Mouse (Mus musculus): ENCODE results near the gene Lrp6. TPM values are rescaled to one million over a fixed set of nuclear protein-coding genes. Genes with fewer than 3 reads are reported as not detected.

Gene Lrp6
- polyA plus RNA-seq, 1 experiment from 2014 or later, result 39.6 TPM

DNA sequence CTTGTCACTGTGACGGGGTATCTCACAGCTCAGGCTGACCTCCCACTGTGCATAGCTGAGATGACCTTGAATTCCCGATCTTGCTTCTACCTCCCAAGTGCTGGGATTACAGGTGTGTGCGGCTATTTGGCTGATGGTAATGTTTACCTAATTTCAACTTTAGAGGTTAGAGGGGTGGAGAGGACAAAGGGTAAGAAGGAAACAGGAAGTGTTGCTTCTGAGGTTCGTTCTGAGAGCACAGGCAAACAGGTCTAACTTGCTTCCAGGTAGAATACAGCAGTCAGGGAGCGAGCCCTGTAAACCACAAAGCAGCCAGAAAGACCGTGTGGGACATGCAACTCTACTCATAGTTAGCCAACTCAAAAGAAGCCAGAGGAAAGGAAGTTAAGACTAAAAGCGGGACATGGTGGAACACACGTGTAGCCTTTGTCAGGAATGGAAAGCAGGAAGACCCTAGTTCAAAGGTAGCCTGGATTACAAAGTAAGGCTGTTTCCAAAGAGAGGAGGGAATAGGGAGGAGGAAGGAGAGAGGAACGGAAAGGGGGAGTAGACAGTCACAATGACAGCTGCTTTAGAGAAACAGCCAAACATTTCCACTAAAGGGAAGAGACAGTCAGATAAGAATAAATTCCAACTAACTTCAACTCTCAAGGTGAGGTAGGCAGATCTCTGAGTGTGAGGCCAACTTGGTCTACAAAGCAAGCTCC is 123.4 kb downstream of the Lrp6 start:
- Histone ChIP-seq H3K4me3 (ENCODE audit: low read depth, low read length) (no peak overlapping the region), H3K36me3 (ENCODE audit: control insufficient read depth, insufficient read depth, low read length) (no peaks in the 10 kb centered on the region; the same call in 1 of the 2 replicates), H3K4me2 (replicated peaks; ENCODE audit: low read depth, low read length) (no peak overlapping the region), H3K27ac (ENCODE audit: low read length) (peak overlapping the region; percentile 80), H3K9me3 (ENCODE audit: control insufficient read depth, low read depth, low read length) (no peaks in the 10 kb centered on the region), H3K4me1 (ENCODE audit: control insufficient read depth, insufficient read depth, low read length) (peaks cover 17% of the 10 kb centered on the region; the same call in 1 of the 2 replicates), H3K27me3 (ENCODE audit: control insufficient read depth, insufficient read depth, low read length) (no peaks in the 10 kb centered on the region), H3K9ac (replicated peaks; ENCODE audit: low read depth, low read length) (no peak overlapping the region)
- ATAC-seq (ENCODE audit: insufficient number of reproducible peaks, insufficient read depth, low FRiP score, low read depth), result peak; percentile 85
- WGBS, result 50% methylated on average over 9 of the region's 9 CpGs

GRCm38 (mm10) chr6:134442219-134442618 is 124.5 kb downstream of the Lrp6 start:
- no peak overlapping the region for H3K9ac ChIP-seq (replicated peaks; ENCODE audit: low read depth, low read length)
- 82% methylated on average over 5 of the region's 5 CpGs for WGBS
- no peak overlapping the region for H3K4me3 ChIP-seq (ENCODE audit: low read depth, low read length)
- H3K4me1 ChIP-seq (ENCODE audit: control insufficient read depth, insufficient read depth, low read length), result peaks cover 17% of the 10 kb centered on the region; the same call in 1 of the 2 replicates
- no peak overlapping the region for H3K4me2 ChIP-seq (replicated peaks; ENCODE audit: low read depth, low read length)
- H3K27me3 ChIP-seq (ENCODE audit: control insufficient read depth, insufficient read depth, low read length), result no peaks in the 10 kb centered on the region
- no peak overlapping the region for H3K27ac ChIP-seq (ENCODE audit: low read length)
- no peak for ATAC-seq (ENCODE audit: insufficient number of reproducible peaks, insufficient read depth, low FRiP score, low read depth)
- H3K36me3 ChIP-seq (ENCODE audit: control insufficient read depth, insufficient read depth, low read length), result no peaks in the 10 kb centered on the region; the same call in 1 of the 2 replicates
- no peaks in the 10 kb centered on the region for H3K9me3 ChIP-seq (ENCODE audit: control insufficient read depth, low read depth, low read length)

GRCm38 (mm10) chr6:134441716-134442115 is 125.0 kb downstream of the Lrp6 start:
- Histone ChIP-seq H3K4me2 (replicated peaks; ENCODE audit: low read depth, low read length) (no peak overlapping the region), H3K9me3 (ENCODE audit: control insufficient read depth, low read depth, low read length) (no peaks in the 10 kb centered on the region), H3K27me3 (ENCODE audit: control insufficient read depth, insufficient read depth, low read length) (no peaks in the 10 kb centered on the region), H3K27ac (ENCODE audit: low read length) (no peak overlapping the region), H3K4me3 (ENCODE audit: low read depth, low read length) (no peak overlapping the region), H3K36me3 (ENCODE audit: control insufficient read depth, insufficient read depth, low read length) (no peaks in the 10 kb centered on the region; the same call in 1 of the 2 replicates), H3K4me1 (ENCODE audit: control insufficient read depth, insufficient read depth, low read length) (peaks cover 17% of the 10 kb centered on the region; the same call in 1 of the 2 replicates), H3K9ac (replicated peaks; ENCODE audit: low read depth, low read length) (no peak overlapping the region)
- 86% methylated on average over 3 of the region's 3 CpGs for WGBS
- ATAC-seq (ENCODE audit: insufficient number of reproducible peaks, insufficient read depth, low FRiP score, low read depth), result no peak

DNA sequence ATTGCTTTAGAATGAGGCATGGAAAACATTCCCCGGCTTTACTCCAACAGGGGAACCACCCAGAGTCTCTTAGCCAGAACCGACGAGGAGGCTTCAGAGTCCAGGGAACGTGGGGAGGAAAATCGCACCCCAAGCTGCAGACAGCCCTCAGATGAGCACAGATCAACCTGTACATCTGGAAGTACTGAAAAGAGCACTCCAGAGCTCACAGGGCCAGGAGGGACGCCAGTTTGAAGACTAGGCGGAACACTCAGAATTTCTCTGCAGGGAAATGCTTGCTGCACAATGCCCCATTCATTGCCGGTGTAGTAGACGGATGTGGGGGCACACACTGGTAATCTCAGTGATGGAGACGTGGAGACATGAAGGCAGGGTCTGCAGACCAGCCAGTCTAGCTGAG is 126.7 kb downstream of the Lrp6 start:
- WGBS, result 29% methylated on average over 10 of the region's 10 CpGs
- Histone ChIP-seq H3K36me3 (ENCODE audit: control insufficient read depth, insufficient read depth, low read length) (no peaks in the 10 kb centered on the region; the same call in 1 of the 2 replicates), H3K27ac (ENCODE audit: low read length) (peak overlapping the region; percentile 39; the same call in 1 of the 2 replicates), H3K4me2 (replicated peaks; ENCODE audit: low read depth, low read length) (peak overlapping the region; percentile 46), H3K9ac (replicated peaks; ENCODE audit: low read depth, low read length) (no peak overlapping the region), H3K9me3 (ENCODE audit: control insufficient read depth, low read depth, low read length) (no peaks in the 10 kb centered on the region), H3K27me3 (ENCODE audit: control insufficient read depth, insufficient read depth, low read length) (no peaks in the 10 kb centered on the region), H3K4me3 (ENCODE audit: low read depth, low read length) (peak overlapping the region; percentile 13; the same call in 1 of the 2 replicates), H3K4me1 (ENCODE audit: control insufficient read depth, insufficient read depth, low read length) (peaks cover 17% of the 10 kb centered on the region; the same call in 1 of the 2 replicates)
- no peak for ATAC-seq (ENCODE audit: insufficient number of reproducible peaks, insufficient read depth, low FRiP score, low read depth)

DNA sequence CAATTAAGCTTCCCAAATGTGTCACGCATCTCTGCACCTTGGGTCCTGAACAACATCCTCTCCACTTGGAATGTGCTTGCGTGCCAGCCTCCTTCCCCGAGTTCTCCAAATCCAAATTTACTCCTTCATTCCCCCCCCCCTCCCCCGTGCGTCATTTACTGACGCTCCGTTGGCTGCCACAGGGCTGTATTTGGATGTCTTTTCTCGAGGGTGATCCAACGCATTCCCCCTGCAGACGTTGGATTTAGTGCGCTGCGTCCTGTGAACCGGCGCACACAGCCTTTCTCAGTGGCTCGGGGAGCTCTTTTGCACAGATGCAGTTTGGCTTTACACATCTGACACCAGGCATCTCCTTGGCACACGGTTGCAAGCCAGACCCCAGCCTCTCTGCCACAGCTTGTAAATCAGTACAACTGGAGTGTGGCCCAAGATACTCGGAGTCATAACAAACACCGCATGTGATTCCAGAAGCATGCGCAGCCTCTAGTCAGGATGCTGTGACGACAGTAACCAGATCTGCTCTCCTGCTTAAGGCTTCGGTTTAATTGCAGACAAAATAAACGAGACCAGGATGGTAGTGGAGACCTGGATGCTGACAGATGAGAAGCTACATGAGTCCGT is 127.3 kb downstream of the Lrp6 start:
- no peaks in the 10 kb centered on the region for H3K27me3 ChIP-seq (ENCODE audit: control insufficient read depth, insufficient read depth, low read length)
- no peaks in the 10 kb centered on the region for H3K9me3 ChIP-seq (ENCODE audit: control insufficient read depth, low read depth, low read length)
- no peaks in the 10 kb centered on the region for H3K36me3 ChIP-seq (ENCODE audit: control insufficient read depth, insufficient read depth, low read length)
- H3K27ac ChIP-seq (ENCODE audit: low read length), result peak overlapping the region; percentile 39; the same call in 1 of the 2 replicates
- no peak for ATAC-seq (ENCODE audit: insufficient number of reproducible peaks, insufficient read depth, low FRiP score, low read depth)
- 21% methylated on average over 23 of the region's 23 CpGs for WGBS
- H3K4me3 ChIP-seq (ENCODE audit: low read depth, low read length), result peak overlapping the region; percentile 13
- H3K4me1 ChIP-seq (ENCODE audit: control insufficient read depth, insufficient read depth, low read length), result peaks cover 17% of the 10 kb centered on the region; the same call in 1 of the 2 replicates
- H3K9ac ChIP-seq (replicated peaks; ENCODE audit: low read depth, low read length), result no peak overlapping the region
- H3K4me2 ChIP-seq (replicated peaks; ENCODE audit: low read depth, low read length), result peak overlapping the region; percentile 46

DNA sequence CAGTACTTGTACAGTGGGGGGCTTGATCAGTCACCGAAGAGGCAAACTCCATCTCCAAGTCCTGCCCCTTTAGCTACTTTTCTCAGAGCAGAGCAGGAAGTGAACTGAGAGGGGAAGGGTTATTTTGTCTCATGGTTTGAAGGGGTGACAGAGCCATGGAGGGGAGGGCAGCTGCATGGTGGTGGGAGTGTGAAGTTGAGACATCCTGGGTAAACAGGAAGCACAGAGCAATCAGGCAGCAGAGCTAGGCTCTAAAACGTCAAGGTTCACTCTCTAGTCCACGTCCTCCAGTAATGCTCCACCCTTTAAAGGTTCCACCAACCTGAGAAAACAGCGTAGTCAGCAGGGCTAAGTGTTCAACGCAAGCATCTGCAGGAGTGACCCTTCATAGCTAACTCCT is 129.8 kb downstream of the Lrp6 start:
- Histone ChIP-seq H3K27ac (ENCODE audit: low read length) (no peak overlapping the region), H3K4me2 (replicated peaks; ENCODE audit: low read depth, low read length) (no peak overlapping the region), H3K36me3 (ENCODE audit: control insufficient read depth, insufficient read depth, low read length) (no peaks in the 10 kb centered on the region), H3K27me3 (ENCODE audit: control insufficient read depth, insufficient read depth, low read length) (no peaks in the 10 kb centered on the region), H3K9me3 (ENCODE audit: control insufficient read depth, low read depth, low read length) (no peaks in the 10 kb centered on the region), H3K4me1 (ENCODE audit: control insufficient read depth, insufficient read depth, low read length) (0 out of 2 replicates have a peak, but pooled peaks cover 7% of the 10 kb centered on the region), H3K9ac (replicated peaks; ENCODE audit: low read depth, low read length) (no peak overlapping the region), H3K4me3 (ENCODE audit: low read depth, low read length) (no peak overlapping the region)
- no peak for ATAC-seq (ENCODE audit: insufficient number of reproducible peaks, insufficient read depth, low FRiP score, low read depth)
- WGBS, result 62% methylated on average over 5 of the region's 5 CpGs

GRCm38 (mm10) chr6:134434866-134435390 is 131.8 kb downstream of the Lrp6 start:
- Histone ChIP-seq H3K36me3 (ENCODE audit: control insufficient read depth, insufficient read depth, low read length) (no peaks in the 10 kb centered on the region), H3K9me3 (ENCODE audit: control insufficient read depth, low read depth, low read length) (no peaks in the 10 kb centered on the region), H3K9ac (replicated peaks; ENCODE audit: low read depth, low read length) (no peak overlapping the region), H3K4me2 (replicated peaks; ENCODE audit: low read depth, low read length) (no peak overlapping the region), H3K4me1 (ENCODE audit: control insufficient read depth, insufficient read depth, low read length) (0 out of 2 replicates have a peak, but pooled peaks cover 3% of the 10 kb centered on the region), H3K27ac (ENCODE audit: low read length) (no peak overlapping the region), H3K27me3 (ENCODE audit: control insufficient read depth, insufficient read depth, low read length) (no peaks in the 10 kb centered on the region), H3K4me3 (ENCODE audit: low read depth, low read length) (no peak overlapping the region)
- no peak for ATAC-seq (ENCODE audit: insufficient number of reproducible peaks, insufficient read depth, low FRiP score, low read depth)
- 67% methylated on average over 9 of the region's 9 CpGs for WGBS

- Histone ChIP-seq H3K36me3 (ENCODE audit: control insufficient read depth, insufficient read depth, low read length) (no peaks in the 10 kb centered on the region), H3K4me3 (ENCODE audit: low read depth, low read length) (no peak overlapping the region), H3K9me3 (ENCODE audit: control insufficient read depth, low read depth, low read length) (no peaks in the 10 kb centered on the region), H3K27me3 (ENCODE audit: control insufficient read depth, insufficient read depth, low read length) (no peaks in the 10 kb centered on the region), H3K27ac (ENCODE audit: low read length) (no peak overlapping the region), H3K4me1 (ENCODE audit: control insufficient read depth, insufficient read depth, low read length) (no peaks in the 10 kb centered on the region), H3K9ac (replicated peaks; ENCODE audit: low read depth, low read length) (no peak overlapping the region), H3K4me2 (replicated peaks; ENCODE audit: low read depth, low read length) (no peak overlapping the region)
- 81% methylated on average over 6 of the region's 6 CpGs for WGBS
- ATAC-seq (ENCODE audit: insufficient number of reproducible peaks, insufficient read depth, low FRiP score, low read depth), result no peak
These were observed 132.7 kb downstream of the Lrp6 start for GRCm38 (mm10) chr6:134434044-134434443.
